Mouse (Mus musculus) midbrain, embryonic 13.5 days (tissue): ENCODE measurements around the gene Adnp. TPM values are rescaled to one million over a fixed set of nuclear protein-coding genes. Genes with fewer than 3 reads are reported as not detected.

Experiments used
- ATAC-seq: fragments of 200-750 bp; cut with Nextera tagmentation; 2 replicates; pipeline ENCODE4 v1.8.0; 2017; ENCODE audit warnings: mild to moderate bottlenecking, moderate TSS enrichment, moderate library complexity
- H3K27ac ChIP-seq: fragments of 300-500 bp; sonication (generic); 2 replicates; pipeline ENCODE4 v1.5.1; 2015; ENCODE audit warnings: inconsistent platforms, mild to moderate bottlenecking, moderate library complexity
- H3K27me3 ChIP-seq: fragments of 300-500 bp; sonication (generic); 2 replicates; pipeline ENCODE4 v1.6.1; 2015; ENCODE audit warnings: mild to moderate bottlenecking, inconsistent platforms
- H3K36me3 ChIP-seq: fragments of 300-500 bp; sonication (generic); 2 replicates; pipeline ENCODE4 v1.6.1; 2015; ENCODE audit warnings: mild to moderate bottlenecking, inconsistent platforms
- H3K4me1 ChIP-seq: fragments of 300-500 bp; sonication (generic); replicated peaks from 2 replicates; pipeline ENCODE4 v1.6.1; 2015; ENCODE audit warnings: inconsistent platforms
- H3K4me2 ChIP-seq: fragments of 300-500 bp; sonication (generic); replicated peaks from 2 replicates; pipeline ENCODE4 v1.6.1; 2015; ENCODE audit warnings: moderate library complexity, mild to moderate bottlenecking, inconsistent platforms
- H3K4me3 ChIP-seq: fragments of 300-500 bp; sonication (generic); replicated peaks from 2 replicates; pipeline ENCODE4 v1.5.1; 2015; ENCODE audit warnings: mild to moderate bottlenecking, inconsistent platforms
- H3K9ac ChIP-seq: fragments of 300-500 bp; sonication (generic); replicated peaks from 2 replicates; pipeline ENCODE4 v1.6.1; 2015; ENCODE audit warnings: mild to moderate bottlenecking, inconsistent platforms
- H3K9me3 ChIP-seq: fragments of 300-500 bp; sonication (generic); 2 replicates; pipeline ENCODE4 v1.6.1; 2016; ENCODE audit warnings: mild to moderate bottlenecking, inconsistent platforms
- WGBS: fragments of 180-500 bp; shearing (Covaris S2); methylation state at CpG from one replicate; pipeline ENCODE4 v1.1.7; 2015; 5-methylcytosine and 5-hydroxymethylcytosine counted together
- polyA plus RNA-seq: library from polyadenylated mRNA; unstranded; fragments of >200 nt; fragmentation: Nextera tagmentation; extraction: Ambion mirVana; gene quantifications from 2 replicates; pipeline ENCODE4 v1.2.1, GENCODE M21; 2015

Gene Adnp
- polyA plus RNA-seq, result 2.5 and 5.1 TPM in 2 replicates

DNA sequence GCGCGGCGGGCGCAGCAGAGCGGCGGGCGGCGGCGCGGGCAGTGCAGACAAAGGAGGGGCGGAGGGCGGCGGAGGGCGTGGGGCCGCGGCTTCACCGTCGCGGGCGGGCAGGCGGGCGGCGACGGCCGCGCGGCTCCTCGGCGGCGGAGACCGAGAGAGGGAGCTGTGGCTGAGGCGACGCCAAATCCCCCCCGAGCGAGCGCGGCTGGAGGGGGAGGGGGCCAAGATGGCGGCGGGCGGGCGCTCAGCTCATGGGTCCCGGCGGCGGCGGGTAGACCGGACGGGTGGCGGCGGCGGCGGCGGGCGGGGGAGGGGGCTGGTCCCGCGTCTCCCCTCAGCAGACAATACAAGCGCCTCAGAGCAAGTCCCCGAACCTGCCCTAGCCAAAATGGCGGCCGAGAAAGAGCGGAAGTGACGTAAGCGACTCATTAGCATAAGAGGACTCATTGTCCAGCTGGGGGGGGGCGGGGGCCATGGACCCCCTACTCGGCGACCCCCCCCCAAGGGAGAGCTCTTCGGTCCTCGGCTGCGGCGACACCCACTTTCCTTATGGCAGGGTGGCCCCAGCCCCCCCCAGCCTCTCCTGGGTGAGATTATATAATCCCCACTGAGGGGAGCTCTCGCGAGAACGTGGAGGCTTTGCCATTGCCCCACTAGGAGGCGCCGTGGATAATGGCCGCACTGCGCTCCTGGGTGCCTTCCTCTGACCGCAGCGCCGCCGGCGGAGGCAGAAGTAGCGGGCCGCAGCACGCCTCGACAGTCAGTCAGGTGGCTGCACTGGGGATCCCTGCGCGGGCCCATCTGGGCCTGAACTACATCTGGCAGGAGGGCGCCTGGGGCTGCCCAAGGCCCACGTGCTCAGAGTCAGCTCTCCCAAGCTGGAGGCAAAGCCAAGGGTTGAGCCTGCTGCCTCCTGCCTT, at the start of gene Adnp:
Gene Adnp, minus strand, starts transcription at position 388 of the 920 bp plus-strand sequence.
- peak; percentile 92 for ATAC-seq
- Histone ChIP-seq H3K4me2 (peak within 1 kb of the TSS; percentile 87), H3K9ac (peak within 1 kb of the TSS; percentile 100), H3K27ac (peak within 1 kb of the TSS; percentile 99), H3K4me3 (peak within 1 kb of the TSS; percentile 99), H3K27me3 (no peaks in the 10 kb centered on the region), H3K9me3 (no peaks in the 10 kb centered on the region), H3K4me1 (peaks cover 29% of the 10 kb centered on the region), H3K36me3 (peaks cover 38% of the 10 kb centered on the region)
- under 1% methylated on average over 40 of the region's 89 CpGs for WGBS

GRCm38 (mm10) chr2:168256506-168256905, 49.6 kb upstream of the Adnp start:
- Histone ChIP-seq H3K36me3 (no peaks in the 10 kb centered on the region), H3K4me2 (no peak overlapping the region), H3K4me1 (no peaks in the 10 kb centered on the region), H3K9ac (no peak overlapping the region), H3K9me3 (no peaks in the 10 kb centered on the region), H3K4me3 (no peak overlapping the region), H3K27ac (no peak overlapping the region), H3K27me3 (peaks cover 3% of the 10 kb centered on the region; the same call in 1 of the 2 replicates)
- WGBS, result 85% methylated on average over 3 of the region's 3 CpGs
- ATAC-seq, result no peak

DNA sequence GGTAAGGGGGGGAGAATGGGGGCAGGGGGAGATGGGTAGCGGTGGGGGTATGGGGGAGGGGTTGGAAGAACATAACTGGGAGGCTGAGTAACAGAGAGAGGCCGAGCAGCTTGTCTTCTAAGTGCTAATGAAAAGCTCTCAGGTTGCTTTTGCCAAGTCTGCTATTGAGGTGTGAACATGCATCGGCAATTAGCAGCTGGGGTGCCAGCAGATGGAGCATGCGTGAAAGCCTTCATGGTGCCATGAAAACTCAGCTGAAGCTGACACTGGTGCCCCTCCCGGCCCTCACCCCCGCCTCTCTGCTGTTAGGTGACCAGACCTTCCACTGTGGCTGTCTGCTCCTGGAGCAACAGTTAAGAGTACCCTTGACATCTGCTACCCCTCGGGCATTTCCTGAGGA, 46.9 kb upstream of the Adnp start:
- H3K4me2 ChIP-seq, result no peak overlapping the region
- H3K4me3 ChIP-seq, result no peak overlapping the region
- H3K9me3 ChIP-seq, result no peaks in the 10 kb centered on the region
- peaks cover 6% of the 10 kb centered on the region; the same call in 1 of the 2 replicates for H3K27me3 ChIP-seq
- H3K36me3 ChIP-seq, result no peaks in the 10 kb centered on the region
- 65% methylated on average over 7 of the region's 7 CpGs for WGBS
- ATAC-seq, result no peak
- no peak overlapping the region for H3K9ac ChIP-seq
- no peaks in the 10 kb centered on the region for H3K4me1 ChIP-seq
- H3K27ac ChIP-seq, result no peak overlapping the region

- WGBS, result 13% methylated on average over 16 of the region's 16 CpGs
- peaks cover 6% of the 10 kb centered on the region; the same call in 1 of the 2 replicates for H3K27me3 ChIP-seq
- no peak overlapping the region for H3K4me3 ChIP-seq
- H3K9ac ChIP-seq, result no peak overlapping the region
- H3K4me1 ChIP-seq, result no peaks in the 10 kb centered on the region
- no peaks in the 10 kb centered on the region for H3K9me3 ChIP-seq
- ATAC-seq, result no peak
- no peak overlapping the region for H3K27ac ChIP-seq
- no peaks in the 10 kb centered on the region for H3K36me3 ChIP-seq
- peak overlapping the region; percentile 32; the same call in 1 of the 2 replicates for H3K4me2 ChIP-seq
These were observed 45.9 kb upstream of the Adnp start for GRCm38 (mm10) chr2:168252639-168253292.

GRCm38 (mm10) chr2:168250270-168250669, 43.4 kb upstream of the Adnp start:
- no peak overlapping the region for H3K4me2 ChIP-seq
- H3K4me3 ChIP-seq, result no peak overlapping the region
- H3K9me3 ChIP-seq, result no peaks in the 10 kb centered on the region
- H3K36me3 ChIP-seq, result no peaks in the 10 kb centered on the region
- no peaks in the 10 kb centered on the region for H3K4me1 ChIP-seq
- ATAC-seq, result peak; percentile 73
- 13% methylated on average over 8 of the region's 8 CpGs for WGBS
- H3K27me3 ChIP-seq, result peaks cover 6% of the 10 kb centered on the region; the same call in 1 of the 2 replicates
- H3K9ac ChIP-seq, result no peak overlapping the region
- H3K27ac ChIP-seq, result no peak overlapping the region

- 21% methylated on average over 2 of the region's 2 CpGs for WGBS
- no peak for ATAC-seq
These were observed 41.9 kb upstream of the Adnp start for GRCm38 (mm10) chr2:168248856-168249245.

DNA sequence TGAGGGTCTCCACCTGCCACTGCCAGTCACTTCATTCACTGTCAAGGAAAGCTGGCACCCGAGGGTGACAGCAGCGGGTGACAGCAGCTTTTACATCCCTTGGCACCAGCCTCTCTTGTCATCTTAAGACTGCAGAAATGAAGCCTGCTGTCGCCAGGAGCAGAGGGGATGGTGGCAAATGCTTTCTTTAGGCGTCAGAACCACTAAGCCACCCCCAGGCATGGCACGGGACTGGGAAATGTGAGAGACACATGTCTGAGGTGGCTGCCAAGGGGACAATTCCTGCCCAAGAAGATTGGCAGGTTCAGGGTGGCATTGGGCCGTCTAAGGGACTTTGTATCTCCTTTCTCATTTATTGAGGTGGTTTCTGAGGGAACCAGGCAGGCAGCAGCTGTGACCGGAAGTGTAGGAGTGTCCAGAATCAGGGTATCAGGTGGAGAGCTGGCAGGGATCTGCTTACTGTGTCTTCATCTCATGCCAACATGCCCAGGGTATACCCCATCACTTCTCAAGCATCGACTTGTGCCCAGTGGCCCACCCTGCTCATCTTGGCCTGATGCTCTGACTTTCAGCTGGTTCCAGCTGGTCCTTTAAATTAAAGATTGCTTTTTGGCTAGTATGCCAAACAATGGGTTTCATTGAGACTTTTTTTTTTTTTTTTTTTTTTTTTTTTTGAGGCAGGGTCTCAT, 41.4 kb upstream of the Adnp start:
- H3K9ac ChIP-seq, result no peak overlapping the region
- ATAC-seq, result no peak
- H3K27me3 ChIP-seq, result peaks cover 6% of the 10 kb centered on the region; the same call in 1 of the 2 replicates
- no peaks in the 10 kb centered on the region for H3K9me3 ChIP-seq
- H3K36me3 ChIP-seq, result no peaks in the 10 kb centered on the region
- no peak overlapping the region for H3K4me3 ChIP-seq
- H3K4me2 ChIP-seq, result no peak overlapping the region
- H3K4me1 ChIP-seq, result no peaks in the 10 kb centered on the region
- no peak overlapping the region for H3K27ac ChIP-seq
- WGBS, result 75% methylated on average over 8 of the region's 8 CpGs

More at GRCm38 (mm10) chr2:168248856-168249245, 41.9 kb upstream of the Adnp start:
- Histone ChIP-seq H3K27me3 (peaks cover 6% of the 10 kb centered on the region; the same call in 1 of the 2 replicates), H3K4me3 (no peak overlapping the region), H3K27ac (no peak overlapping the region), H3K4me1 (no peaks in the 10 kb centered on the region), H3K9me3 (no peaks in the 10 kb centered on the region), H3K9ac (no peak overlapping the region), H3K4me2 (no peak overlapping the region), H3K36me3 (no peaks in the 10 kb centered on the region)

DNA sequence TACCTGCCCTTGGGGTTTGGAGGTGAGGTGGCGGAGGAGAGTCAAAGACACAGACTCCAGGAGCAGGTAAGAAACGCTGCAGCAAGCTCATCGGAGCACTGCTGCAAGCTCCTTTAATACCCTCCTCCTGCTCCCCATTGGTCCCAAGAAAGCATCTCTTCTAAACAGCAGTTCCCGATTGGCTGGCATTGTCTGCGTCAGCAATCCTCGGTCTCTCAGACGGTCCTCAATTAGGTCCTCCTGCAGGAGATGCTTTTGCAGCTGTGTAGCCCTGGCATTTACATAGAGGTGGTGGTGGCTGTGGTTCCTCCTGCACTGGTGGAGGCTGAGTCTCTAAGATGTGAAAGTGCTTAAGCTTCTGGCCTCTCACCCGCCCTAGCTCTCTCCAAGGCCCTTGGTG, 38.7 kb upstream of the Adnp start:
- Histone ChIP-seq H3K9ac (no peak overlapping the region), H3K27ac (no peak overlapping the region), H3K4me3 (no peak overlapping the region), H3K4me1 (no peaks in the 10 kb centered on the region), H3K27me3 (no peaks in the 10 kb centered on the region), H3K36me3 (no peaks in the 10 kb centered on the region), H3K9me3 (no peaks in the 10 kb centered on the region), H3K4me2 (no peak overlapping the region)
- ATAC-seq, result no peak
- WGBS, result 46% methylated on average over 8 of the region's 8 CpGs

DNA sequence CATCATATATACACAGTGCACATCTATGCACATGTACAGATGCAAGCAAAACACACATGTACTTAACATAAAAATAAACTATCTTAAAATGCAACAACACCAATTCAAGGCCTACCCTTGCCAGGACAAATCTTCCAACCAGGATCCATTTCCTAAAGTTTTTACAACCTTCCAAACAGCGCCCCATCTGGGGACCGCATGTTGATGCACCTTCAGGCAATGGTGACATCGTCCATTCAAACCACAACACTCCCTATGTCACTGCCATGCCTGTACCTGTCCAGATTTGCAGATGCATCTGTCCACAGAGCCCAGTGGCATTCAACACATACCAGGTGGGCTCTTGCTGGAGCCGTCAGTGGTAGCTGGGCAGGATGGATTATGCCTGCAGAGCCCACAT, 36.4 kb upstream of the Adnp start:
- WGBS, result 79% methylated on average over 4 of the region's 4 CpGs
- Histone ChIP-seq H3K4me3 (no peak overlapping the region), H3K9me3 (no peaks in the 10 kb centered on the region), H3K36me3 (no peaks in the 10 kb centered on the region), H3K4me2 (no peak overlapping the region), H3K4me1 (no peaks in the 10 kb centered on the region), H3K9ac (no peak overlapping the region), H3K27ac (no peak overlapping the region), H3K27me3 (no peaks in the 10 kb centered on the region)
- no peak for ATAC-seq

GRCm38 (mm10) chr2:168242841-168243240, 35.9 kb upstream of the Adnp start:
- Histone ChIP-seq H3K27ac (no peak overlapping the region), H3K9me3 (no peaks in the 10 kb centered on the region), H3K4me2 (no peak overlapping the region), H3K4me3 (no peak overlapping the region), H3K36me3 (no peaks in the 10 kb centered on the region), H3K4me1 (no peaks in the 10 kb centered on the region), H3K27me3 (no peaks in the 10 kb centered on the region), H3K9ac (no peak overlapping the region)
- no peak for ATAC-seq

GRCm38 (mm10) chr2:168238335-168238734, 31.4 kb upstream of the Adnp start:
- Histone ChIP-seq H3K4me1 (0 out of 2 replicates have a peak, but pooled peaks cover 6% of the 10 kb centered on the region), H3K4me3 (no peak overlapping the region), H3K36me3 (peaks cover 17% of the 10 kb centered on the region), H3K9ac (no peak overlapping the region), H3K27me3 (no peaks in the 10 kb centered on the region), H3K27ac (no peak overlapping the region), H3K4me2 (no peak overlapping the region), H3K9me3 (no peaks in the 10 kb centered on the region)
- WGBS, result 90% methylated on average over 4 of the region's 4 CpGs
- ATAC-seq, result no peak

GRCm38 (mm10) chr2:168233286-168233685, 26.4 kb upstream of the Adnp start:
- peaks cover 43% of the 10 kb centered on the region for H3K4me1 ChIP-seq
- H3K27ac ChIP-seq, result no peak overlapping the region
- H3K36me3 ChIP-seq, result peaks cover 20% of the 10 kb centered on the region
- WGBS, result 91% methylated on average over 5 of the region's 5 CpGs
- H3K4me3 ChIP-seq, result no peak overlapping the region
- H3K9ac ChIP-seq, result no peak overlapping the region
- no peaks in the 10 kb centered on the region for H3K9me3 ChIP-seq
- no peak for ATAC-seq
- no peaks in the 10 kb centered on the region for H3K27me3 ChIP-seq
- no peak overlapping the region for H3K4me2 ChIP-seq
